Mouse (Mus musculus) spleen, postnatal 4 days (tissue): Measurements from ENCODE around the gene Ccdc51.
"Not testable (repeated sequence)": the region's sequence is repeated elsewhere in the genome, so short reads cannot be mapped to it uniquely, and the experiment has no call there.

ENCODE experiments used
- DNase-seq, 2 experiments: peaks; one replicate each; pipeline ENCODE4 v3.0.0; 2022; ENCODE audit warnings: low spot score in 2 of 2

The Ccdc51 gene

DNA sequence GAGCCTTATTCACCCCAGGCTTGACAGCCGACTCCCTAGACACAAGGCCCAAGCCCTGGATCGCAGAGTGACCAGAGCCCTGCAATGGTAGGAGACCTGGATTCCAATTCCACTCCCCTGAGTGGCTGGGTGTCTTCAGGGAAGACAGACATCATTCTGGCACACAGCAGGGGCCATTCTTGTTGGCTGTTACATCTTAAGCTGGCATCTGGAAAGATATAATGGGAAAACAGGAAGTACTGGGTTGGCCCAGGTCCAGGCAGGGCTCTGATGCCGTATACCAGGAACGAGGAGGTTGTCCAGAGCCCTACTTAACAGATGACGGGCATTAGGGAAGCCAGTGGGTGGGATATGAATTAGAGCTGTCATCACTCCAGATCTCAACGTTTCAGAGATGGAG, 41.0 kb downstream of the Ccdc51 start:
- DNase-seq: no peak

DNA sequence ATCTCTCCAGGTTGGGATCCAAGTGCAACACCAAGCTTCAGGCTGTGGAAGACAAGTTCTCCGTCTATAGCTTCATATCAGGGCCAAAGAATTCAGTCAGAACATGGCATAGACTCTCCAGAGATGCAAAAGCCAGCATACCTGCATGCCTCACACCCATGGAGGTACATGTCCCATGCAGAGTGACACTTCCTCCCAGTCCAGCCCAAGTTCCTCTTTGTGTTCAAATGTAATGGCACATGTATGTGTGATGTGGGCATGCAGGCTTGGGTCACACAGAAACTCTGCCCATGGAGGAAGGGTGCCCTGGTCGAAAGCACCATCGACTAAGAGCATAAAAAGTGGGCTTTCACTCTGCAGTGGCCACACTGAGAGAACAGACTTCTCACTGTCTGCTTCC, 41.9 kb downstream of the Ccdc51 start:
- no peak for DNase-seq

DNA sequence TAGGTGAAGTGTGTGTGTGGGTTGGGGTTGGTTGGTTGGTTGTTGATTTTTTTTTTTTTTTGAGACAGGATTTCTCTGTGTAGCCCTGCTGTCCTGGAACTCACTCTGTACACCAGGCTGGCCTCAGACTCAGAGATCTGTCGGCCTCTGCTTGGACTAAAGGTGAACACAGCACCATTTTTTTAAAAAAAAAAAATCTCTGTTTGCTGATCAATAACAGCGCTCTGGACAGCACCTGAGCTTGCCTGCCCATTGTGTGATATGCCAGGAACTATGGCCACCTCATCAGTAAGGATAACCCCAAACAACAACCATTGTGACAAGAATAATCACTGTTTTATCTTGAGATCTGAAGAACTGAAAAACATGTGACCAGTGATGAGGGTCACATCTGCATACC, 42.8 kb downstream of the Ccdc51 start:
- no peak for DNase-seq

DNA sequence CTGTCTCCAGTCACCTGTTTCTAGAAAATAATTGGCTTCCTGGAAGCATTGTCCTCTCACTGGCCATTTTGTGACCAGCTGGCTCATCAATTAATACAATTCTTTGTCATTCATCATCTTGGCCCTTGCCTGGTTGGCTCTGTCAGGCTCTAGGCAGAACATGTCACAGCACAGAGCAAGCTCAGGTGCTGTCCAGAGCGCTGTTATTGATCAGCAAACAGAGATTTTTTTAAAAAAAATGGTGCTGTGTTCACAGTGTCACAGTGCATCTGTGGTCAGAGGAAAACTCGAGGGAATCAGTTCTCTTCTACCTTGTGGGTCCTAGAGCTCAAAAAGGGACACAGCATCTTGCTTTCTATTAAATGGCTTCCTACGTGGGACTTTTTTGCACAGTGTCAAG, 43.2 kb downstream of the Ccdc51 start:
- no peak for DNase-seq

DNA sequence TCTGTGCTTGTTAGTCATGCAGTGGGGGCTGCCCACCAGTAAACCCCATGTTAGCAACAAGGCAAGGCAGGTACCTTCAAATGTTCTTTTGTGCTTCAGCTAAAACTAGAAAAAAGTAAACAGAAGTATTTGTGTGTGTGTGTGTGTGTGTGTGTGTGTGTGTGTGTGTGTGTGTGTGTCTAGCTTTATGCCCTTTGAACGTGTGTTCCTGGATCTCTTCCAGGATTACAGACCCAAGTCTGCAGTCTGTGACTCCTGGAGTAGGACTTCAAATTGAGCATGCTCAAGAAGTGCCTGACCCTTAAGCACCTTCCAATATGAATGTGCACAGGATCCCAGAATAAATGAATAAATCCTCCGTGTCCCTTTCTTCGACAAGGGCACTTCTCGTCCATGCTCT, 44.8 kb downstream of the Ccdc51 start:
- no peak for DNase-seq

DNA sequence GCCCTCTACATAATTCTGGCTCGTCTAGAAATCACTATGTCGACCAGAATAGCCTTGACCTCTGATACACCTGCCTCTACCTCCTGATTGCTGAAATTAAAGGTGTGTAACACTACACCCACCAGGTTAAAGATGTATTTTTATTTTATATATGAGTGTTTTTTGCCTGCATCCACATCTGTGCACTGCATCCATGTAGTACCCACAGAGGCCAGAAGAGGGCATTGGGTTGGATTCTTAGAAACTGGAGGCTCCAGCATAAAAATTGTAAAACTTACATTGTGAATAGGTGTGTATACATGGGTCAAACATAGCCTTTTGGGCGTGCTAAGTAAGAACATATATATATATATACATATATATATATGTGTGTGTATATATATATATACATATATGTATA, 45.9 kb downstream of the Ccdc51 start:
- no peak for DNase-seq

DNA sequence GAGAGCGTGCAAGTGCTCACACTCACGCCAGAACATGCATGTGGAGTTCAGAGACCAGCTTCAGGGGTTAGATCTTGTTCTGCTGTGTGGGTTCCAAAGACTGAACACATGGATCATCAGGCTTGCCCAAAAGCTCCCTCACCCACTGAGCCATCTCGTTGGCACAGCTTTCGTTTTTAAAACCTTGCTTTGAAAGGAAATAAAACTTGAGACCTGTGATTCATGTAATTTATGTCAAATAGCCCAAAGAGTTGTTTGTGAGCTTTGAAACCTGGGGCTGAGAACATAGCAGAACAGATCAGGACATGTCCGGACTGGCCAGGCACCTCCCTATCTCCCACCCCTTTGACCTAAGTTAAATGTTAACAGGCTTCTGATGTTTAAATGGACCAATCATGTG, 47.8 kb downstream of the Ccdc51 start:
- no peak for DNase-seq

DNA sequence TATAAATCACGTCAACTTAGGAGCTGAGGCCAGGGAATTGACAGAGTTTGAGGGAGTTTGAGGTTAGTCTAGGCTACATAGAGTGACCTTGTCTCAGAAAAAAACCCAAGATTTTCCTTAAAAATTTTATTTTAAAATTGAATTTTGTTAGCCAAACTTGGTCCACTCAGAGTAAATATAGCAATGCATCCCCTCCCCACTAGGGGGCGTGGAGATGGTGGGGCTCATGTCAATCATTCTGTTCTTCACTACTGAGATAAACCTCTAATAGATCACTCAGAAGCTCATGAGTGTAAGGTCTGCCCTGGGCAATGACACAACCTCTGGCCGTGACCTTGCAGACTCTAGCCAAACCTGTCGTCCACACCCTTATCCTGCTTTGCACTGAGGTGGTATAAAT, 58.1 kb downstream of the Ccdc51 start:
- DNase-seq: not testable (repeated sequence)
